Mouse (Mus musculus): ENCODE measurements around the gene Ltbp2.

The Ltbp2 gene

GRCm38 (mm10) chr12:84805228-84805842 lies 71.0 kb downstream of the Ltbp2 start:
- no peak for DNase-seq (ENCODE audit: low read depth, low spot score)

DNA sequence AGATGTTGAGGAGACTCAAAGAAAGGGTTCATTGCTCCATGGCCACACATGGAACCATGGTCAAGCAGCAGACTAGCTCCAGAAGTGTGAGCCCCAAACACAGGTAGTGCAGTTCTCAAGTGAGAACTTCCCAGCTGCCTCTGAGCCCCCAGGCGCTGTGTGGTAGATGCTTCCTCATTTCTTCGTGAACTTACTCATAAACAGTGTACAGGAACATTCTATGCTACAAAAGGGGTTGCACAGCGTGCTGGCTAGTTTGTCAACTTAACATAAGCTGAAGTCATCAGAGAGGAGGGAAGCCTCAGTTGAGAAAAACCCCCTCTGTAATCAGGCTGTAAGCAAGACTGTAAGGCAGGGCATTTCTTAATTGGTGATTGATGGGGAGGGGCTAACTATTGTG lies 73.7 kb downstream of the Ltbp2 start:
- DNase-seq (ENCODE audit: low read depth, low spot score) = peak; percentile 78

DNA sequence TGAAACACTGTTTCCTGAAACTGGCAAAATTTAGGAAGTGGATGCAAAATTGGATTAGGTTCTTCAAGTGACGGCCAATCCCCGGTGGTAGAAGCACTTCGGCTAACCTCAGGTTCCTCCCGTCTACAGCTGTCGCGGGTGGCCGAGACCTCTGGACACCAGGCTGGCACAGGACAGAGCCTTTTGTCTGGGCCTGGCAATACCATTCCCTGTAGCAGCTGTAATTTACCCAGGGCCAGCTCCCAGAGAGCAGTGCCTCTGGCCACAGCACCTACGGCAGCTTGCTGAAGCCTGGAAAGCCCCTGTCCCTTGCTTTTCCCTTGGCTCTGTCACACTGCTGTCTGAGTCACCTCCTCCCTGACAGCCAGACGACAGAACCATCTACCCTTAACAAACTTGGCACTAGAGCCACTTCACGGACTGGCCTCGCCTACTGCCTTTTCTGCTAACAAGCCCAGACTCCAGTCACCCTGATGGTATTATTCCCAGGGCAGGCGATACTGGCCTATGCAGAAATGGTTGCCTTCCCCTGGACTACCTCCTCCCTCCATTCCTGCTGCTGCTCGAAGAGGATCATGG lies 74.7 kb downstream of the Ltbp2 start:
- DNase-seq (ENCODE audit: low read depth, low spot score) = no peak

DNA sequence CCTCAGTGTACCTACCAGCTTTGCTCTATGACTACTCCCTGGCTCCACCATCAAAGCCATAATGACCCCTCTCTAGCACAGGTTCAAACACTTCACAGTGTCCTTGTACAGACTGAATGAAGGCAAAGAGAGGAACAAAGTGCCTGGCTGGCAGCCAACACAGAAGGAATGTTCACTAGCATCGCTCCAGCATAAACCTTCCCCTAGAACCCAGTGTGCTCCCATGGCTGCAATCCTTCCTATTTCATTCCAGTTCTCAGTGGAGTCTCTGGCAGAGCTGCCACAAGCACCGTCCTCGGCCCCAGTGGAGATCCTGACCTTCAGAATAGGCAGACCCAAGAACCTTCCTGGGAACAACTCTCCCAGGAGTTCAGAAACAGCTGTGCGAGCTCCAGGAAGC lies 75.9 kb downstream of the Ltbp2 start:
- no peak for DNase-seq (ENCODE audit: low read depth, low spot score)

DNA sequence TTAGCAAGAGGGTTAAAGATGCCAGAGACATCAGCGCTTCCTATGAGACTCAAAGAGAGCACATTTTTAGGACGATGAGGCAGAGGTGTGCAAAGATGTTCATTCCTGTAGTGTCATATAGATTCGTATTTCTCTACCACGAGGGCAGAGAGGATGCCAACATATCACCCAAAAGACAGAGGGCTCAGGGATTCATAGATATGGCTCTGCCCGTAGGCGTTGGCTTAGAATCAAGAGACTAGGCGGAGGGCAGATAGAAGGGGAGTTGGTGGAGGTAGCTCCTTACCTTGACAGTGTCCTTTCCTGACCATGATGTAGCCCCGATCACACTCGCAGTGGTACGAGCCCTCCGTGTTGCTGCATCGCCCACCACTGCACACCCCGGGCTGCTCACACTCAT lies 77.2 kb downstream of the Ltbp2 start:
- DNase-seq (ENCODE audit: low read depth, low spot score) = no peak

- no peak for DNase-seq (ENCODE audit: low read depth, low spot score)
Observed at GRCm38 (mm10) chr12:84794647-84795046, 81.7 kb downstream of the Ltbp2 start.

DNA sequence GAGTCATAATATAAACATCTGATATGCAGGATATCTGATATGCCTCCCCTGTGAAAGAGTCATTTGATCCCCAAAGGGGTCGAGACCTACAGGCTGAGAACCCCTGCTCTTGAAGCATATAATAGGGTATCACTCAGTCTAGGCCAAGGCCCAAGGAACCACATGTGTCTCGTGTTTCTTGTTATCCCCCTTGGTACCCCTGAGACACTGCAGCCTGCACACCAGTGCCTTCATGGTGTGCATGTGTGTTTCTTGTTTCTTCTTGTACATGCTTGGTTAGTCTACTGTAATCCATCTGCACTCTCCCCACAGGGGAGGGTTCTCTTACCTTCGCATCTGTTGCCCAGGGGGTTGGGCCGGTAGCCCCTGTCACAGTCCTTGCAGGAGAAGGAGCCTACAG lies 83.7 kb downstream of the Ltbp2 start:
- DNase-seq (ENCODE audit: low read depth, low spot score) = no peak

GRCm38 (mm10) chr12:84790853-84791252 lies 85.5 kb downstream of the Ltbp2 start:
- no peak for DNase-seq (ENCODE audit: low read depth, low spot score)

GRCm38 (mm10) chr12:84786091-84786490 lies 90.2 kb downstream of the Ltbp2 start:
- no peak for DNase-seq (ENCODE audit: low read depth, low spot score)

DNA sequence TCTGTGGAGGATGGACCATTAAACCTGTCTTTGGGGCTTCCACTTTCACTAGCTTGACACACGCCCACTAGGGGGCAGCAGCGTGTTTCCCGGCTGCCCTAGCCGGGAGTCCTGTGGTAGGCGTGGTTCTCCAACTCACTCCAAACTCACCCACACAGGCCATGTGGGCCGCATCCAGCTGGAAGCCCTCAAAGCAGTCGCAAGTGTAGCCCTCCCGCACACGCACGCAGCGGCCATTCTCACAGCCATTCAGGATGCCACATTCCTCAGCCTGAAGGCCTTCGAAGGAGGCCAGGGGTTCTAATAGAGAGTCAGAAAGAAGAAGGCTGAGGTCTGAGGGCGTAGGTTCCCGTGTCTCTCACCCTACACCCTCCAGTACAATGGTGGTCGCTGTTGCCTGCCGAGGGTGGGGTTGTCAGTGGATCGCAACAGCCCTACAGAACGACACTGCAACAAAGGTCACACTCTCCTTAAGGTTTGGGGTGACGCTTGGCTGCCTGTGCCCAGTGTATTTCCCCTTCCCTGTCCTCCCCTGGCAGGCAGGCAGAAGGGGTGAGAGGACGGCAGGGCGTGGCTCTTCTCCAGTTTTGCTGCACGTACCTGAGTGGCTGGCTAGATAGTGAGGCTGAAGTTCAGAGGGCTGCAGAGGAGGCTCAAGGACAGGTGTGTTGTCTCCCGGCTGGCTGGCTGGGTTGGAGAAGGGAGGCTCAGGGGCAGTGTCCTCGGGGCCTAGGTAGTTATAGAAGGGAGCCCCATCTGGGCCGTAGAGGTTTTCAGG lies 91.5 kb downstream of the Ltbp2 start:
- DNase-seq (ENCODE audit: low read depth, low spot score) = peak; percentile 85

DNA sequence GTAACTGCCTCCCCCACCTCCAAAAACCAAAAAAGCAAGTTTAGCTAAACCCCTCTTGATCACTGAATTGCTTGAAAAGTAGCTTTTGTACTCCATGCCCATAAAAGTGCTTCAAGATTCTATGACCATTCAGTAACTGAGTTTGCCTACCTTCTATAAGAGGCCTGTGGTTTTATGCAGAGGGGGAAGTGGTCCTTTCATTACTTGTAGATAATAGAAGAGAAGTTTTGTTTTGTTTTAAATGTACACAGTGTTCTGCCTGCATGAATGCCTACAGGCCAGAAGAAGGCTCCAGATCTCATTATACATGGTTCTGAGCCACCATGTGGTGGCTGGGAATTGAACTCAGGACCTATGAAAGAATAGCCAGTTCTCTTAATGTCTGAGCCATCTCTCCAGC lies 100.1 kb downstream of the Ltbp2 start:
- peak; percentile 59 for DNase-seq (ENCODE audit: low read depth, low spot score)

GRCm38 (mm10) chr12:84774376-84774775 lies 102.0 kb downstream of the Ltbp2 start:
- no peak for DNase-seq (ENCODE audit: low read depth, low spot score)

- no peak for DNase-seq (ENCODE audit: low read depth, low spot score)
Observed at GRCm38 (mm10) chr12:84773476-84773875, 102.9 kb downstream of the Ltbp2 start.

DNA sequence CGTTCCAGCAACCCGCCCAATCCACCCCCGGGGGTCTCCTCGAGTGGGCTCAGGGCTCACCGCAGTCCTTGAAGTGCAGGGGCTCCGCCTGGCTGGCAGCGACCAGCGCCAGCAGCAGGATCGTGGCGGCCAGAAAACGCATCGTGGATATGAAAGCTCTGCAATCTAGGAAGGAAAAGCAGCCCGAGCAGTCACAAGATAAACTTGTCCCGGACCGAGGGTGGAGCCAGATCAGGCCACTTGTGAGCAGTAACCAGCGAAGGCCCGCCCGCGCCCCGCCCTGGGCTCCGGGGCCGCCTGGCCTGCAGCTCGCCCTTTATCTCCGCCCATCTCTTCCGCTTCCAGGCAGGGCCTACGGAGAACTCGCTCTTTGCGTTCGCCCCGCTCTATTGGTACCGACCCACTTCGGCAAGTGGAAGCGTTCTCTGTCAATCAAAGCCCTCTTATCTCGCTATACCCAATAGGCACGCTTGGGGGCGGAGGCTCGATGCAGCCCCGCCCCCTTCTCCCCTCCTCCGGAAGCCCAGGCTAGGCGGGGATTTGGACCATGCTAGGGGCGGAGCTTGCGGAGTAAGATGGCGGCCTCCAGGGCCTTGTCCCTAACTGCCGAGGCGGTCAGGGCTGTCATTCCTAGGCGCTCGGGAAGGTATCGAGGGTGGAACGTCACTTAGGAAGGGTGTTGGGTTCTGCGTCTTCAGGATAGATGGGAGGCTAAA lies 103.4 kb downstream of the Ltbp2 start, which contains the start of the genes Npc2 and Isca2:
Gene Npc2 (minus strand): TSS at position 427 of the 716 bp plus-strand sequence.
Gene Isca2 (plus strand): TSS at position 526 of the 716 bp plus-strand sequence.
- peak; percentile 100 for DNase-seq (ENCODE audit: low read depth, low spot score)

DNA sequence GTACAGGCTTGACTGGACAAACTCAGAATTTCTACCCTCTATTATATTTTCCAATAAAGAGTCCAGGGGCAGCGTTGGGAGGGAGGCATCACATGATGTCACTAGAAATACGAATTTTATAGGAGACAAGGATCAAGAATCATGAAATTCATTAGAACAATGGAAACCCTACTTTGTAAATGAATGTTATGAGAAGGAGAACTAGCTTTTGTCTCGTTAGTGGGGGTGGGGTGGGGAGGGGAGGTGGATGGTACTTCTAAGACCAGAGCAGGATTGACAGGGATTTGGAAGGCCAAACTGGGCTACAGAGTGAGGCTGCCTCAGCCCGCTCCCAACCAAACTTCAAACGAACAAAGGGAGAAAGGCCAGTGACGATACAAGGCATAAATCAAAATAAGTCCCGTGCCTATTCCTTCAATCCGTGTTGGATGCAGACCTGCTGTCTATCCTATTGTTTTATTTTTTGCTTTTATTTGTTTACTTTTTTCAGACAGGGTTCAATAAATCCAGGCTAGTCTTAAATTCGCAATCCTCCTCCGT lies 104.3 kb downstream of the Ltbp2 start:
- DNase-seq (ENCODE audit: low read depth, low spot score) = no peak

DNA sequence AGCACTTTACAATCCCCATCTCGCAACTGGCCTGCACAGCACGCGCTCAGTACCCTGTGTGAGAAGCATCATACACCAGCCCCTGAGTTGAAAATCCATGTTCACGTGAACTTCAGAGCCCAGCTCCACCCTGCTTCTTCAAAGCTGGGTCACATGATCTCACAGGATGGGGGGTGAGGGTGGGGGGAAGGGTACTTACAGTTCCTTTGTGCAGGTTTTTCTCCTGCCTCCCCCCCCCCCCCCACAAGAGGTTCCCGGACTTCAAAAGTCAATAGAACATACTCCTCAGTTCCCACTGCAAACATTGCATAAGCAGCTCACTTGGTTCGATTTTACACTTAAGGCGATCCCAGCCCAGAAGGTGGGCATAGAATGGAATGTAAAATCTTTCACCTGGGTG lies 106.7 kb downstream of the Ltbp2 start:
- no peak for DNase-seq (ENCODE audit: low read depth, low spot score)

GRCm38 (mm10) chr12:84767510-84767909 lies 108.8 kb downstream of the Ltbp2 start:
- no peak for DNase-seq (ENCODE audit: low read depth, low spot score)

DNA sequence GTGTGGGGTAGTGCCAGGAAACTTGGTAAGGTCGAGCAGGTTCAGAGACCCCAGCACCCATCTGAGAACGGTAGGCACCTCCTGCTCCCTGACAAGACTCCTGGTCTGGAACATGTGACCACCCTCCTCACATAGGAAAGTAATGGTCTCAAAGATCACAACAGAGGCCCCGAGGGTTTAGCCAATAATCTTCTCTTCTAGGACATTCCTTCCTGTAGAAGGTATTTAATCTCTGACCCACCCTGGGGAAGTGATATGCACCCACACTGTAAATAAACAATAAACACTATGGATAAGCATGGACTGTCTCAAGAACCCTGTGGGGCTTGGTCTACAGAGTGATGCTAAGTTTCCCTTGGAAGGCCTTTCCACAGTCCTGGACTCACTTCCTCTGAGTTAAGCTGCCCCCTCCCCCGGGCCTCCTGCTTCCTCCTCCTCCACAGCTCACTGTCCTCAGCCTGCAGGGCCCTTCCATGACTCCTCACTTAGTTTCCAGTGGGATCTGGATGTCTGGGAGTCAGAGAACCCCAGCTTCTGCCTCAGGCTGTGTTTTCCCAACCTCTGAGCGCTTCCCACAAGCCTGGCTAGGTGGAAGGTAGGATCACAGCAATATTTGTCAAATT lies 110.1 kb downstream of the Ltbp2 start:
- no peak for DNase-seq (ENCODE audit: low read depth, low spot score)

DNA sequence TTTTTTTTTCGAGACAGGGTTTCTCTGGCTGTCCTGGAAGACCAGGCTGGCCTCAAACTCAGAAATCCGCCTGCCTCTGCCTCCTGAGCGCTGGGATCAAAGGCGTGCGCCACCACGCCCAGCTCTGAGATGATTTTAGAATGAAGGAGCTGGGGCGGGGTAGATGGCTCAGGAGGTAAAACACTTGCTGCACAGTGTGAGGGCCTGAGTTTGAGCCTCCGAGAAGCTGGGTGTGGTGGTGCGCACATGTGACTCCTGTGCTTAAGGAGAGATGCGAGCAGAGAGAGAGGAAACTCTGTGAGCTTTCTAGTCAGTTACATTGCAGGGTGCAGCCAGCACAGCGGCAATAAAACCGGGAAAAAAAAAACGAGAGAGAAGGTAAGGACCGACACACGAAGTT lies 110.8 kb downstream of the Ltbp2 start:
- DNase-seq (ENCODE audit: low read depth, low spot score) = no peak

DNA sequence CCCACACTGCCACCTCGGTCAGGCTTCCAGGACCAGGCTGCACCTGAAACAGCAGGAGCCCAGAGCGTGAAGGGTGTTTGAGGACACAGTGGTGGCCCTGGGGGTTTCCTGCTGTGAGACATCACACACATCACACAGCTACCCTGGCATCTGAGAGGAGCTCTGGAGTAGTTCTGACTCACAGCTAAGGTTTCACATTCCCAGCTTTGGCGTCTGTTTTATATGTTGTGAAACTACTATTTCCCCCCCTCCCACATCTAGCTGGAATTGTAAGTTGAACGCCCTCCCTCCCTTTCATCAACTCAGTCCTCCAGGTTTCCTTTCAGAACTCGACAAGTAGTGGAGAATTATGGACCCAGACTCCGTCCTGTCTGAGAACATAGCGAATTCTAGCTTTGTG lies 111.6 kb downstream of the Ltbp2 start:
- no peak for DNase-seq (ENCODE audit: low read depth, low spot score)

- DNase-seq (ENCODE audit: low read depth, low spot score) = no peak
Observed at GRCm38 (mm10) chr12:84763577-84764218, 112.6 kb downstream of the Ltbp2 start.

Measured in A20 (cell line).